ENCODE assay signal across 8 mouse cellular contexts in the genomic region with DNA sequence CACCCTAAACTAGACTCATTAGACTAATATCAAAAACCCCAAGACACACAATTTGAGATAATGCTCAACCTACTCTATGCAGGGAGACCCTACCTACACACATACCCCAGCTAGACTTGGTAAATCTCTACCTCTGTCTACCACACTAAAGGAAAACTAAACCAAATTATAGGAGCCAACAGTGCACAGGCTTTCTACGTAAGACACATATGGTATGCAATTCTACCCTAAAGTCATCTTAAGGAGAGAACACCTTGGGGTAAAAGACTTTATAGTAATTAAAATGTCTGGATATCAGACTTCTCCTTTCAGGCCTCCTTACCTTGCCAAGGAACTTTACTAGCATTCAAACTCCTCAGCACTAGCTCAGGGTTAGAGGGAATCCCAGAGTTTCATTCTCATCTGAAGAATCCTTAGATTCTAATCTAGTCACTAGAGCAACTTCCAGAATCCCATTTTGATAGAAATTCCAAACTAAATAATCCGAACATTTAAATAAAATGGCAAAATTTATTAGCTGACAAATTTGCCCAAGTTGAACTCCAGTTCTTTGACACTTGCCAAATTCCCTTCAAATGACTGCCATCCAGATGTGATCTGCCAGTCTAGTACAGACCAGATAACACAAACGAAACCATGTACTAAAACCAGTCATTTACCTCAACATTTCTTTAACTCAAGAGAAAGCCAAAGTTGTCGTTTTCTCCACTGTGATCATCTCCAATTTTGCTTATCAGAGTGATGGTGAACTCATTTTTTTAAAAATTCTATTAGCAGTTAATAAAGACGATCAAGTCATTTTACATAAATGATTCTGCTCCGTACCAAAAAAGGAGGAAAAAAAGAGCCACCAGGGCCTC. TPM values are rescaled to one million over a fixed set of nuclear protein-coding genes. Genes with fewer than 3 reads are reported as not detected.
DNase-seq lines count a peak whose midpoint lies in the region; ATAC-seq and TF ChIP-seq lines count a peak whose summit lies in the region.
"Had no signal": no experiment of that assay in that cellular context is flagged by ENCODE, and none has a peak within 500 bp of the region (broad histone marks: within the 10 kb centered on the region; RNA-seq: fewer than 3 reads in every experiment).

No protein-coding gene starts in this region.

- H3K4me3 ChIP-seq in lung, embryonic 15.5 days, result peak overlapping the region; percentile 77
- peak overlapping the region; percentile 97 for H3K4me3 ChIP-seq in embryonic fibroblast, embryonic 13.5 days (ENCODE audit: insufficient read depth, low read length)
- peak overlapping the region; percentile 77 for H3K4me3 ChIP-seq in limb, embryonic 13.5 days
- peak overlapping the region; percentile 93 for H3K4me3 ChIP-seq in stomach, embryonic 15.5 days (replicated peaks)

- WGBS in lung, embryonic 15.5 days, result 5% methylated on average over 6 of the region's 6 CpGs
- WGBS in limb, embryonic 13.5 days, result 6% methylated on average over 6 of the region's 6 CpGs
- WGBS in stomach, embryonic 15.5 days, result 4% methylated on average over 6 of the region's 6 CpGs

- ATAC-seq in lung, embryonic 15.5 days (ENCODE audit: borderline replicate concordance, extremely low read depth, low FRiP score, low TSS enrichment), result no peak
- ATAC-seq in limb, embryonic 13.5 days (ENCODE audit: low FRiP score, low read depth), result no peak
- no peak for ATAC-seq in stomach, embryonic 15.5 days (ENCODE audit: insufficient read depth, low FRiP score, low read depth)
- no peak for ATAC-seq in megakaryocyte-erythroid progenitor cell, adult 5-6 weeks (replicated peaks; ENCODE audit: low FRiP score, low TSS enrichment, poor library complexity, severe bottlenecking)

- peak overlapping the region; percentile 91 for H3K9ac ChIP-seq in lung, embryonic 15.5 days
- H3K9ac ChIP-seq in limb, embryonic 13.5 days, result peak overlapping the region; percentile 97
- 0 out of 2 replicates have a peak overlapping the region, but pooled peaks have one; percentile 19 for H3K9ac ChIP-seq in stomach, embryonic 15.5 days

- no peaks in the 10 kb centered on the region for H3K27me3 ChIP-seq in lung, embryonic 15.5 days
- no peaks in the 10 kb centered on the region for H3K27me3 ChIP-seq in limb, embryonic 13.5 days
- H3K27me3 ChIP-seq in stomach, embryonic 15.5 days (replicated peaks), result no peaks in the 10 kb centered on the region

- peak overlapping the region; percentile 83 for H3K4me2 ChIP-seq in lung, embryonic 15.5 days
- peak overlapping the region; percentile 75 for H3K4me2 ChIP-seq in limb, embryonic 13.5 days (replicated peaks)
- peak overlapping the region; percentile 80 for H3K4me2 ChIP-seq in stomach, embryonic 15.5 days

- no peak overlapping the region for H3K27ac ChIP-seq in lung, embryonic 15.5 days
- no peak overlapping the region for H3K27ac ChIP-seq in embryonic fibroblast, embryonic 13.5 days (ENCODE audit: insufficient read depth, low read length)
- no peak overlapping the region for H3K27ac ChIP-seq in limb, embryonic 13.5 days
- no peak overlapping the region; the same call in 1 of the 2 replicates for H3K27ac ChIP-seq in stomach, embryonic 15.5 days

- no peak for TF ChIP-seq CTCF in embryonic fibroblast, embryonic 13.5 days (IDR thresholded peaks at IDR 0.05; ENCODE audit: borderline replicate concordance, insufficient read depth, low read length)

- no peak for TF ChIP-seq POLR2A in embryonic fibroblast, embryonic 13.5 days (IDR thresholded peaks at IDR 0.05; ENCODE audit: low read depth, low read length)

- no peaks in the 10 kb centered on the region for H3K9me3 ChIP-seq in lung, embryonic 15.5 days
- H3K9me3 ChIP-seq in limb, embryonic 13.5 days, result no peaks in the 10 kb centered on the region
- no peaks in the 10 kb centered on the region for H3K9me3 ChIP-seq in stomach, embryonic 15.5 days

- DNase-seq in lung, postnatal 4 days, result no peak
- no peak for DNase-seq in thymus, postnatal 36 days
- DNase-seq: adrenal gland, postnatal 14 days had no signal

- H3K4me1 ChIP-seq in lung, embryonic 15.5 days, result peaks cover 49% of the 10 kb centered on the region
- no peaks in the 10 kb centered on the region for H3K4me1 ChIP-seq in embryonic fibroblast, embryonic 13.5 days (ENCODE audit: control insufficient read depth, insufficient read depth, low read length)
- peaks cover 48% of the 10 kb centered on the region for H3K4me1 ChIP-seq in limb, embryonic 13.5 days
- H3K4me1 ChIP-seq in stomach, embryonic 15.5 days, result peaks cover 5% of the 10 kb centered on the region; the same call in 1 of the 2 replicates

- H3K36me3 ChIP-seq in lung, embryonic 15.5 days, result 0 out of 2 replicates have a peak, but pooled peaks cover 3% of the 10 kb centered on the region
- peaks cover 27% of the 10 kb centered on the region for H3K36me3 ChIP-seq in limb, embryonic 13.5 days
- H3K36me3 ChIP-seq in stomach, embryonic 15.5 days, result no peaks in the 10 kb centered on the region; the same call in 1 of the 2 replicates

RNA-seq across cellular contexts. Expression of a gene that starts 1.8 kb away (rescaled TPM):
- polyA plus RNA-seq in lung, embryonic 15.5 days (2015; fragmentation: Nextera tagmentation; extraction: Ambion mirVana), result 24.2 and 25.9 TPM in 2 replicates
- polyA plus RNA-seq in embryonic fibroblast, embryonic 13.5 days (2011; ENCODE audit: insufficient read length, low read depth, missing spikeins), result 4.9 and 5.2 TPM in 2 replicates
- polyA plus RNA-seq in limb, embryonic 13.5 days (2015; fragmentation: Nextera tagmentation; extraction: Ambion mirVana), result 19.7 and 22.6 TPM in 2 replicates
- polyA plus RNA-seq in stomach, embryonic 15.5 days (2015; fragmentation: Nextera tagmentation; extraction: Ambion mirVana), result 20.2 and 21.3 TPM in 2 replicates
- total RNA-seq in megakaryocyte-erythroid progenitor cell, adult 5-6 weeks (2014; fragmentation: Nextera tagmentation), result 9.5 and 16.1 TPM in 2 replicates
- total RNA-seq in megakaryocyte-erythroid progenitor cell, adult 5-6 weeks (2017), result 24.7 and 31.8 TPM in 2 replicates

RNA-seq across cellular contexts. Expression of a gene that starts 2.0 kb away (rescaled TPM):
- 108 and 116 TPM in 2 replicates for polyA plus RNA-seq in lung, embryonic 15.5 days (2015; fragmentation: Nextera tagmentation; extraction: Ambion mirVana)
- polyA plus RNA-seq in embryonic fibroblast, embryonic 13.5 days (2011; ENCODE audit: insufficient read length, low read depth, missing spikeins), result 233 and 284 TPM in 2 replicates
- polyA plus RNA-seq in limb, embryonic 13.5 days (2015; fragmentation: Nextera tagmentation; extraction: Ambion mirVana), result 130 and 133 TPM in 2 replicates
- 122 and 130 TPM in 2 replicates for polyA plus RNA-seq in stomach, embryonic 15.5 days (2015; fragmentation: Nextera tagmentation; extraction: Ambion mirVana)
- 326 and 333 TPM in 2 replicates for total RNA-seq in megakaryocyte-erythroid progenitor cell, adult 5-6 weeks (2014; fragmentation: Nextera tagmentation)
- 444 and 510 TPM in 2 replicates for total RNA-seq in megakaryocyte-erythroid progenitor cell, adult 5-6 weeks (2017)

Comparison
In these comparisons a context has a peak if more than half of its experiments do, and no peak if none do; other contexts are left out.
1. H3K9ac ChIP-seq: peak in every context shown above with its lines; median percentile 97 in limb, embryonic 13.5 days; 91 in lung, embryonic 15.5 days; 19 in stomach, embryonic 15.5 days.